Mouse (Mus musculus) mouse embryonic stem cell (cell line): Measurements from ENCODE around the gene Wdr91.

Experiments used
- in situ Hi-C, 2 experiments: fragments of 300-500 bp; cut with MboI; formaldehyde crosslinking; loops; 1 replicate in 1 of 2; 3 replicates in 1 of 2; pipeline ENCODE4 v1.14.3; 2019 to 2020; ENCODE audit warnings: low sequenced_read_pairs in 2 of 2, low pct_unique_long_range_greater_than_20kb in 1 of 2, mixed read lengths in 1 of 2; ENCODE audit not compliant: unreplicated experiment in 1 of 2

The Wdr91 gene

DNA sequence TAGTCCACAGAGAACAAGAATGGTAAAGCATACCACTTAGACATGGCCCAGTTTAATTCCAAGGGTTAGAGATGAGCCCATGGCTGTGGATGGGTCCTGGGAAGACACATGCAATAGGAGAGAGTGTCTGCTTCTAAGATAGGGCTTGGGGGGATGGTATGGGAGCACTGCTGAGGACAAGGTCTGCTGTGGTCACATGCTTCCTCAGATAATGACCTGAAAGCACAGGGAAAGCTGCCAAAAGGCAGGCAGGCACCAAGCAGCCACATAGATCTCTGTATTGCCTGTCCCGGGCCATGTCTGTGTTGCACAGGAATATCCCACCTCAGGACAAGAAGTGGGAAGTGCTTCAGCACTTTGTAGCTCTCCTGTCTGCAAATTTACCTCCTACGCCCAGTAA is 11.5 kb downstream of the Wdr91 start:
- in situ Hi-C loops, result no loop called here

- in situ Hi-C loops, result no loop called here
Observed at GRCm38 (mm10) chr6:34896168-34896780, 14.4 kb downstream of the Wdr91 start.

DNA sequence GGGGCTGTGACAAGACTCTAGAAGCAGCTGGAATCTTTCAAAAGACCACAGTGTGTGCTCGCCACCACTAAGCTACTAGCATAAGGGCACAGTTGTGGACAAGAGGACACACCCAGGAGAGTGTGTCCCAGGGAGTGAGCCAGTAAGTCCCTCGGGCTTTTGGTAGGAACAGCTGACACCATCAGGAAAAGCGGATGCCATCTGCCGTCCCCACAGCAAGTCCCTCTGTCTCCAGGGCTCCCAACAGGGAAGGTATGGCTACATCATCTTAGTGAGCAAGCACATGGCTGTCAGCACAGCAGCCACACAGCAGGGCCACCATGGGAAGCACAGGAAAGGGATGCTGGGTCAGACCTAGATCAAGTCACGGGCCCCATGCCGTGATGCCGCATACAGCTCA is 15.1 kb downstream of the Wdr91 start:
- in situ Hi-C loops, result no loop called here

DNA sequence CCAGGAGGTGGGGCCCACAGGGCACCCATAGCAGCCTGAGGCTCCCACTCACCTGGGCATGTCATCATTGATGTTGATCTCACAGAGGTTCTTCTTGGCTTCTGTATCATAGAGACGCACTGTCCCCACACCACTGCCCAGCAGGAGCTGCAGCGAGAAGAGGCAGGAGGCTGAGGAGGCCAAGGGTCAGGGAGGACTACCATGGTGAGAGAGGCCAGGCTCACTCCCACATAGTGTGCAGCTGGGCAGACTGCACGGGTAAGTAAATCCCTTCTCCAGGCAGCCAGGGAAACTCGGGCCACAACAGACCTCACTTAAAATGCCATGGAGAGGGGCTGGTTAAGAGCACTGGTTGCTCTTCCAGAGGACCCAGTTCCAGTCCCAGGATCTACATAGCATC is 21.5 kb downstream of the Wdr91 start:
- in situ Hi-C loops, result no loop called here

DNA sequence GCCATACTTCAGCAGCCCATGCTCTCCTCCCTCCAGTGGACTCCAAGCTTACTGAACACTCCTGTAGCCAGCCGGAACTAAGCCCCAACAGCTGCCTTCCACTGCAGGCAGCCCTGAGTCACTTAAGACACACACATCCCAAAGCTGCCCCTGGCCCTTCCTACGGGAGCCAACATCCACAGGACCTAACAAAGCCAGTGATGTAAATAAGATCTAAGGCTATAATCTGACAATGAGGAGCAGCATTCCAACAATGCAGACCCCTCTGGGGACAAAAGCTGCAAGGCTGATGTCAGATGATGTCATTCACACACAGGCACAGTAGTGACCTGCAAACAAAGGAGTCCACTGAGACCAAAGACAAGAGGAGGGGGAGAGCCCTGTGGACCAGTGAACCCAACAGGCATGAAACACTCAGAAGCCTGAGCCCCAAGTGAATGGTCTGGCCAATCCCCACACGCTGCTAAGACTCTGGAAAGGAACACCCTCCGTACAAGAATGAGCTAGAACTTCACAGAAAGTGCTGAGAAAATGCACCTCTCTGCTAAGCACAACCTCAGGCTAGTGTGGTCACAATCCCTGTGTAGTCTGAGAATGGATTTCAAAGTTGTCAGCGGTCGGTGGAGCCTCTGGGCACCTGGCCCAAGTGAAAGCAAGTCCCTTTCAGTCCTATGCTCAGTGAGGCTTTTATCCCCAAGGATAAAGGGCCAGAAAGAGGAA is 23.4 kb downstream of the Wdr91 start:
- in situ Hi-C loops, result no loop called here

- in situ Hi-C loops, result no loop called here
Observed at GRCm38 (mm10) chr6:34884724-34885123, 26.0 kb downstream of the Wdr91 start.

- in situ Hi-C loops, result no loop called here
Observed at GRCm38 (mm10) chr6:34879911-34880475, 30.7 kb downstream of the Wdr91 start.

DNA sequence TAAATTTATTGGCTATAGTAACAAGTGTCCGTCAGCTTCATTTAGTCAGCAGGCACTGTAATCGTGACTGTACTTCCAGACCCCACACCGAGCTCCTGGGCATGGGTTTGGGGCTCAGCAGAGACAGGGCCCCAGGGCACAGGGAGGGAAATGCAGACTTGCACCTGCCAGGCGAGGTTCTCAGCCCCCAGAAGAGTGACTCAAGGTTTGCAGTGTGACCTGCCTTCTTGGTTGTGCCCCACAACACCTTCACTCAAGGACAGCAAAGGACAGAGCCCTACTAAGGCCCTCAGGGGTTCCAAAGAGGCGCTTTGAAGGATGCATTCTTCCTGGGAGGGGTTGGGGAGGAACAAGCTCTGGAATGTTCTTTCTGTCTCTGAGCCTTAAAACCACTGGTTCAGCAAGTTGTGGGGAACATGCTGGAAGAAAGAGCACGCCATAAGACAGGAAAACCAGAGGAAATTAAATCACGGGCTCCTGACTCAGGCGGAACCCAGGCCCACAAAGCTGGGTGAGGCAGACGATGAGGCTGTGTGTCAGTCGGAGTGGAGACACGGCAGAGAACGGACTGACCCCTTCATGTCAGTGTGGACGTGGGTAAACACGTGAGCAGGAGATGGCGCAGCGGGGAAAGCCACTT is 31.5 kb downstream of the Wdr91 start:
- in situ Hi-C loops, result no loop called here

- in situ Hi-C loops, result no loop called here
Observed at GRCm38 (mm10) chr6:34877509-34878321, 33.0 kb downstream of the Wdr91 start, which contains the start of gene Cyren. TSS of gene Cyren (minus strand) at chr6:34878060.

DNA sequence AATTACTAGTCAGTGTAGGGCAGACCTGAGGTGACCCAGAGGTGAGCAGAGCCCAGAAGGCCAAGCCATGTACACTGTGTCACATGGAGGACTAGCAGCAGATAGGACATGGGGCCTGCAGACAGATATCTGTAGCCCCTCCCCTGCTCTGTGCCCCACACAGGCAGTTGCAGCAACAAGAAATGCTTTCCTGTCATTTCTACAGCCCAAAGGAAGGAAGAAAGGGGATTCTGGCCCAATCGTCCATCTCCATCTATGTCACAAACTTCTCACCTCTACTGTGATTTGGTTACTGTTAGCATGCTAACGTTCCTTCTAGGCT is 33.9 kb downstream of the Wdr91 start:
- in situ Hi-C loops, result no loop called here

- in situ Hi-C loops, result no loop called here
Observed at GRCm38 (mm10) chr6:34875966-34876834, 34.5 kb downstream of the Wdr91 start.

GRCm38 (mm10) chr6:34875268-34875761 is 35.4 kb downstream of the Wdr91 start:
- in situ Hi-C loops, result no loop called here

GRCm38 (mm10) chr6:34874101-34874921 is 36.4 kb downstream of the Wdr91 start:
- in situ Hi-C loops, result no loop called here

DNA sequence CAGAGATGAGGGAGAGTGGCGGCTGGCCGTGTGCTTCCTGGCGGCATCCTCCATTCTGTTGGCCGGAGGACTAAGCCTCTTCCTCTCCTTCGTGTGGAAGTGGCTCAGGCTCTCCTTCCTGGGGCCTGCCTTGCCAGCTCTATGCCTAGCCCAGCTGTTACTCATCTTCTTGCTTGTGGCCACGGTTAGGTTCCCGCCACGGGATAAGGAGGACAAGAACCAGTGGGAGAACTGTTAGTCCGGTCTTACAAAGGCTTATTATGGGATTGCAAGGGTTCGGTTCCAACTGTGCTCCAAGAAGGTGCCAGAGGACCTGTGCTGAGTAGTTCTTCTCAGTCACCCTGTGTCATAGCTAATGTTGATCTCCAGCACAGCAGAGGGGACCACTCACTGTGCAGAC is 37.8 kb downstream of the Wdr91 start:
- in situ Hi-C loops, result no loop called here

DNA sequence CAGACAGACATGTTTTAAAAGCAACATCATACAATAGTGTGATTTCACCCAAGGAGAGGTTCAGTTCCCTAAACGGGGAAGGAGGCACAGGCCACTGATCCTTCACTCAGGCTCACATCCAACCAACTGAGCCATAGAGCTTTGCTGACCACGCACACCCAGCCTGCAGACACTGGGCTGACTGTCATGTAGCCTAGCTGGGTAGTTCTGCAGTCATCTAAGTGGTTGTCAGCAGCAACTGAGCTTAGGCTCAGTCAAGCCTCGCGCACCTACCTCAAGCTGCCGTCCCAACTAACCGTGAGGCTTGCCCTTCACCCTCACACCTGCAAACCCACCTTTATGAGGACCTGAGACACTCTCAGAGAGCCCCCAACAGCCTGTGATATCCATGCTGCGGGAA is 38.7 kb downstream of the Wdr91 start:
- in situ Hi-C loops, result no loop called here

DNA sequence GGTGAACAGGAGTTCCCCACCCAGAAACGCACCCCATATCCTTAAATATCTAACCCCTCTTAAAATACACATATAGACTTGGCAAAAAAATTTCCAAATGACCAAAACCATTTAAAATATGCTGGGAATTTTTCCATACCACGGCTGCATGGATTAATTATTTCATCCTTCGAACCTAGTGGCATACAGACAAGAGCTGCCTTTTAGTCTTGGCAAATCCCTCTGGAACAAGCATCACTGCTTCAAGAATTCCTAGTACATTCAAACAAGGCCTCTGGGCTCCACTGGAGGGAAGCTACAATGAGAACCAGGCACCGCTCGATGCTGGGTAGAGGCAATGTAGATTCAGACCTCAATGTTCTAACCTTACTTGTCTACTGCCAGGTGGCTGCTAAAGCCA is 40.0 kb downstream of the Wdr91 start:
- in situ Hi-C loops, result no loop called here

DNA sequence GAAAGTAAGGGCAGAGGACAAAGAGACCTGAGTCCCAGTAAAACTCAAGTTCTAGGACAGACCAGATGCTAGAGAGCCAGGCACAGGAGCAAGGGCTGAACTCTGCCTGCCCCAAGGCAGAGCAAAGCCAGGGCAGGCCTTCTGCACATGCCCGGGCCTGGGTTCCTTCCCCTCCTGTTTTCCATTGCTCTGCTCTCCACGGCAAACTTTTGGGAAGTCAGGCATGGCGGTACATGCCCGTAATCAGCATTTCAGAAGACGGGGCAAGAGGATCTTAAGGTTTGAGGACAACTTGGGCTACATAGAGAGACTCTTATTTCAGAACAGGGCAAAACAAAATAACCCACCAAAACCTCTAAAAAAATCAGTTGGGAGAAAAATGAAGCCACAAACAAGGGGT is 40.5 kb downstream of the Wdr91 start:
- in situ Hi-C loops, result no loop called here
